In the genomic region with DNA sequence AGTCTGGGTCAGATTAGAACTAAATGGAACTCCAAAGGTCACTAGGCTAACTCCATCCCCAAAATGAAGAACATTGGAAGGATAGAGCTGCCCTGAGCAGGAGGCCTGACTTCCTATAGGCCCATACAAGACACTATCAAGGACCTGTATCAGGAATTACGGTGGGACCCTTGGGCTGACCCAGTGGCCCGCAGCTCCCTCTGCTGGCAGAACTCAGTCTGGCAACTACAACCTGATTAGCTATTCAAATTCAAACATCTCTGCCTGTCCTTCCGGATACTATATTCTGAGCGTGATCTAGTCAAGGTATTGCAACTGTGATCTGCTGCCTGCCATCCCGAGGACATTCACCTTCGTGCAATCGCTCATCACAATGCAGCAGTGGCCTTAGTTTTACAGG, we compare ENCODE assay signal across 8 mouse cellular contexts.
A peak's percentile ranks its signal among the peaks of the same experiment; 100 is the strongest.
DNase-seq lines count a peak whose midpoint lies in the region; ATAC-seq and TF ChIP-seq lines count a peak whose summit lies in the region.

No protein-coding gene starts in this region.

- POLR2A ChIA-PET in Patski (lab: Charles Lee), result no interaction called here

- no peak overlapping the region for H3K9ac ChIP-seq in neural tube, embryonic 15.5 days (replicated peaks)
- no peak overlapping the region for H3K9ac ChIP-seq in limb, embryonic 11.5 days (ENCODE audit: low read length)

- H3K27ac ChIP-seq in neural tube, embryonic 15.5 days (replicated peaks), result no peak overlapping the region
- no peak overlapping the region for H3K27ac ChIP-seq in limb, embryonic 11.5 days (replicated peaks; ENCODE audit: low read depth, low read length)

- peak; percentile 60 for TF ChIP-seq CTCF in Patski (IDR thresholded peaks at IDR 0.05)

- in situ Hi-C loops in Patski (cut with MboI; ENCODE audit: low pct_unique_long_range_greater_than_20kb), result no loop called here

- no peak overlapping the region for H3K4me2 ChIP-seq in neural tube, embryonic 15.5 days
- no peak overlapping the region for H3K4me2 ChIP-seq in limb, embryonic 11.5 days (ENCODE audit: low read depth, severe bottlenecking)

- DNase-seq in neural tube, embryonic 10.5 days (ENCODE audit: extremely low spot score, low spot score), result peak; percentile 68
- no peak for DNase-seq in Patski (ENCODE audit: low read depth, low spot score)
- peak; percentile 31 for DNase-seq in embryo, embryonic 11.5 days (ENCODE audit: low read depth, low spot score)
- peak; percentile 75 for DNase-seq in limb, embryonic 11.5 days (ENCODE audit: low spot score)
- DNase-seq in naive thymus-derived CD4-positive, alpha-beta T cell, adult 2 months (ENCODE audit: low read depth), result peak; percentile 75
- DNase-seq in yolk sac, embryonic 10.5 days (ENCODE audit: low spot score), result no peak

- H3K4me1 ChIP-seq in neural tube, embryonic 15.5 days, result 0 out of 2 replicates have a peak, but pooled peaks cover 2% of the 10 kb centered on the region
- no peaks in the 10 kb centered on the region for H3K4me1 ChIP-seq in limb, embryonic 11.5 days (ENCODE audit: control insufficient read depth, insufficient read depth, low read length)

- ATAC-seq in neural tube, embryonic 15.5 days (ENCODE audit: low FRiP score), result no peak
- ATAC-seq in Patski, result no peak
- peak; percentile 51 to 56; a peak in 3 of 4 replicates for ATAC-seq in hematopoietic stem cell, adult 5-6 weeks (replicated peaks in 1 of 2; ENCODE audit: insufficient read depth in 1 of 2, low FRiP score in 2 of 2, low TSS enrichment in 1 of 2, low read depth in 1 of 2, poor library complexity in 2 of 2, severe bottlenecking in 2 of 2)
- ATAC-seq in limb, embryonic 11.5 days (ENCODE audit: insufficient number of reproducible peaks, low FRiP score, low TSS enrichment, low read depth), result peak; percentile 45; the same call in 1 of the 2 replicates

- H3K27me3 ChIP-seq in neural tube, embryonic 15.5 days (replicated peaks), result no peaks in the 10 kb centered on the region
- no peaks in the 10 kb centered on the region for H3K27me3 ChIP-seq in Patski
- H3K27me3 ChIP-seq in limb, embryonic 11.5 days (ENCODE audit: control insufficient read depth, insufficient read depth, low read length), result no peaks in the 10 kb centered on the region

- no peaks in the 10 kb centered on the region for H3K9me3 ChIP-seq in neural tube, embryonic 15.5 days (replicated peaks)
- H3K9me3 ChIP-seq in limb, embryonic 11.5 days (ENCODE audit: control insufficient read depth, low read length), result no peaks in the 10 kb centered on the region

- CTCF ChIA-PET in Patski (lab: Charles Lee), result interaction anchor here (1.0 to 1.5 kb wide), 4 partner anchors 9 to 171 kb away, joined by 3 to 7 read pairs (median 3); no protein-coding TSS in a partner anchor

- no peak overlapping the region for H3K4me3 ChIP-seq in neural tube, embryonic 15.5 days (replicated peaks)
- no peak overlapping the region for H3K4me3 ChIP-seq in limb, embryonic 11.5 days (ENCODE audit: low read depth, low read length)

- H3K36me3 ChIP-seq in neural tube, embryonic 15.5 days, result no peaks in the 10 kb centered on the region
- no peaks in the 10 kb centered on the region for H3K36me3 ChIP-seq in limb, embryonic 11.5 days (ENCODE audit: control insufficient read depth, insufficient read depth, low read length)

- WGBS in neural tube, embryonic 15.5 days, result 23% methylated on average over 7 of the region's 7 CpGs
- 28% methylated on average over 7 of the region's 7 CpGs for WGBS in limb, embryonic 11.5 days

Comparison
In these comparisons a context has a peak if more than half of its experiments do, and no peak if none do; other contexts are left out.
1. DNase-seq: peak in neural tube, embryonic 10.5 days (single experiment), embryo, embryonic 11.5 days (single experiment), limb, embryonic 11.5 days (single experiment) and naive thymus-derived CD4-positive, alpha-beta T cell, adult 2 months (single experiment); none in Patski (single experiment) and yolk sac, embryonic 10.5 days (single experiment).
2. ATAC-seq: peak in hematopoietic stem cell, adult 5-6 weeks (2 of 2) and limb, embryonic 11.5 days (single experiment); none in neural tube, embryonic 15.5 days (single experiment) and Patski (single experiment).